ENCODE assay signal across 8 mouse cellular contexts in the genomic region with DNA sequence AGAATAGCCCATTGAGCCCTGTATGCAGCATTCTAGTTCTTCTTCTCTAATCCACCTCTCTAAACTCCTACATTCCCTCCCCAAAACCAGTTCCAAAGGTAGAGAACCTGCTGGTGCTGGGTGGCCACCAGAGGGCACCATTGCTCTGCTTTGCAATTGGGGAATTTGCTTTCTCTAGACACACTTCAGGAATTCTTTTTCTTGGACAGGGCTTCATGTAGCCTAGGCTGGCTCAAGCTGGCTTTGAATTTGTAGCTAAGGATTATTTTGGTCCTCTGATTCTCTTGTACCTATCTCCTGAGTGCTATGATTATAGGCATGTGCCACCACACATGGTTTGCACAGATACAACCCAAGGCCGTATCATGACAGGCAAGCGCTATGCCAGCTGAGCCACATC. TPM values are rescaled to one million over a fixed set of nuclear protein-coding genes. Genes with fewer than 3 reads are reported as not detected.
DNase-seq lines count a peak whose midpoint lies in the region; ATAC-seq and TF ChIP-seq lines count a peak whose summit lies in the region.

No protein-coding gene starts in this region.

- no peak overlapping the region for H3K27ac ChIP-seq in forebrain, embryonic 11.5 days (ENCODE audit: low read depth, low read length)

- no peaks in the 10 kb centered on the region for H3K9me3 ChIP-seq in G1E (replicated peaks)
- H3K9me3 ChIP-seq in forebrain, embryonic 11.5 days (ENCODE audit: control insufficient read depth, low read length), result no peaks in the 10 kb centered on the region

- peak overlapping the region; percentile 60; the same call in 1 of the 2 replicates for H3K4me3 ChIP-seq in G1E (ENCODE audit: low read depth, low read length)
- no peak overlapping the region for H3K4me3 ChIP-seq in forebrain, embryonic 11.5 days (ENCODE audit: low read depth, low read length)

- 94% methylated on average over 2 of the region's 2 CpGs for WGBS in forebrain, embryonic 11.5 days

- no peak for DNase-seq in G1E (ENCODE audit: low spot score)
- DNase-seq in c-Kit-negative CD71-positive TER-119-positive erythroid progenitor cells, embryonic 14.5 days (ENCODE audit: low read depth, low spot score), result peak; percentile 44
- peak; percentile 92 for DNase-seq in forebrain, embryonic 11.5 days (ENCODE audit: low spot score)
- peak; percentile 52 for DNase-seq in layer of hippocampus, adult 9-10 months (ENCODE audit: low spot score)
- peak; percentile 93 for DNase-seq in lung, postnatal 14 days
- peak; percentile 95 for DNase-seq in retina, embryonic 14.5 days (ENCODE audit: low spot score)
- DNase-seq in urinary bladder, postnatal 10 days (ENCODE audit: low spot score), result peak; percentile 53

- no peak for ATAC-seq in G1E (ENCODE audit: extremely low read depth, insufficient number of reproducible peaks, low FRiP score, poor library complexity, severe bottlenecking)
- ATAC-seq in forebrain, embryonic 11.5 days (replicated peaks; ENCODE audit: low FRiP score), result no peak; the same call in 1 of the 2 replicates
- ATAC-seq in hematopoietic stem cell, adult 5-6 weeks (replicated peaks in 1 of 2; ENCODE audit: insufficient read depth in 1 of 2, low FRiP score in 2 of 2, low TSS enrichment in 1 of 2, low read depth in 1 of 2, poor library complexity in 2 of 2, severe bottlenecking in 2 of 2), result peak; percentile 57 to 62; a peak in 2 of 4 replicates

- TF ChIP-seq CTCF in G1E (IDR thresholded peaks at IDR 0.05; ENCODE audit: low read depth, low read length), result peak; percentile 83

- H3K9ac ChIP-seq in forebrain, embryonic 11.5 days (ENCODE audit: low read length), result peak overlapping the region; percentile 23; the same call in 1 of the 2 replicates

- H3K36me3 ChIP-seq in G1E (replicated peaks), result peaks cover 92% of the 10 kb centered on the region
- peaks cover 17% of the 10 kb centered on the region; the same call in 1 of the 2 replicates for H3K36me3 ChIP-seq in forebrain, embryonic 11.5 days (ENCODE audit: control insufficient read depth, insufficient read depth, low read length)

- H3K27me3 ChIP-seq in G1E (ENCODE audit: insufficient read depth, low read length), result no peaks in the 10 kb centered on the region
- H3K27me3 ChIP-seq in forebrain, embryonic 11.5 days (ENCODE audit: control insufficient read depth, insufficient read depth, low read length), result no peaks in the 10 kb centered on the region

- no peak overlapping the region for H3K4me2 ChIP-seq in forebrain, embryonic 11.5 days (ENCODE audit: low read depth, low read length, severe bottlenecking)

- peaks cover 59% of the 10 kb centered on the region for H3K4me1 ChIP-seq in G1E (ENCODE audit: insufficient read depth, low read depth, low read length)
- H3K4me1 ChIP-seq in forebrain, embryonic 11.5 days (replicated peaks; ENCODE audit: control insufficient read depth, insufficient read depth, low read length), result peaks cover 10% of the 10 kb centered on the region; the same call in 1 of the 2 replicates

RNA-seq across cellular contexts. Expression of gene Rrnad1, which starts 5.3 kb away (rescaled TPM):
- total RNA-seq in G1E (2014; fragmentation: Nextera tagmentation) (14.9 and 20.4 TPM in 2 replicates), G1E (2017) (19.2 and 24.8 TPM in 2 replicates)
- 28.7 and 38.2 TPM in 2 replicates for polyA plus RNA-seq in G1E (2012)
- polyA plus RNA-seq in forebrain, embryonic 11.5 days (2014; fragmentation: Nextera tagmentation; extraction: Ambion mirVana), result 22.2 and 23.2 TPM in 2 replicates
- 15.7 and 15.9 TPM in 2 replicates for total RNA-seq in hematopoietic stem cell, adult 5-6 weeks (2017)

RNA-seq across cellular contexts. Expression of gene Isg20l2, which starts 5.7 kb away (rescaled TPM):
- 67.3 and 70.8 TPM in 2 replicates for total RNA-seq in G1E (2014; fragmentation: Nextera tagmentation)
- 54.1 and 54.9 TPM in 2 replicates for total RNA-seq in G1E (2017)
- polyA plus RNA-seq in G1E (2012), result 15.8 and 18.3 TPM in 2 replicates
- 73.9 and 78.7 TPM in 2 replicates for polyA plus RNA-seq in forebrain, embryonic 11.5 days (2014; fragmentation: Nextera tagmentation; extraction: Ambion mirVana)
- 52.1 and 61.4 TPM in 2 replicates for total RNA-seq in hematopoietic stem cell, adult 5-6 weeks (2017)

RNA-seq across cellular contexts. Expression of gene Crabp2, which starts 12.7 kb away (rescaled TPM):
- total RNA-seq in G1E (2014; fragmentation: Nextera tagmentation) (not detected in 2 replicates), G1E (2017) (0.38 TPM in 1 of 2 replicates, not detected in the other)
- not detected in 2 replicates for polyA plus RNA-seq in G1E (2012)
- polyA plus RNA-seq in forebrain, embryonic 11.5 days (2014; fragmentation: Nextera tagmentation; extraction: Ambion mirVana), result 409 and 417 TPM in 2 replicates
- total RNA-seq in hematopoietic stem cell, adult 5-6 weeks (2017), result not detected in 2 replicates

RNA-seq across cellular contexts. Expression of gene Mrpl24, which starts 16.5 kb away (rescaled TPM):
- 289 and 317 TPM in 2 replicates for total RNA-seq in G1E (2014; fragmentation: Nextera tagmentation)
- total RNA-seq in G1E (2017), result 183 and 204 TPM in 2 replicates
- polyA plus RNA-seq in G1E (2012), result 21.2 and 24.9 TPM in 2 replicates
- polyA plus RNA-seq in forebrain, embryonic 11.5 days (2014; fragmentation: Nextera tagmentation; extraction: Ambion mirVana), result 69.4 and 74.5 TPM in 2 replicates
- total RNA-seq in hematopoietic stem cell, adult 5-6 weeks (2017), result 85.4 and 172 TPM in 2 replicates

RNA-seq across cellular contexts. Expression of gene Hdgf, which starts 29.7 kb away (rescaled TPM):
- total RNA-seq in G1E (2014; fragmentation: Nextera tagmentation) (722 and 799 TPM in 2 replicates), G1E (2017) (506 and 578 TPM in 2 replicates)
- polyA plus RNA-seq in G1E (2012), result 1,810 and 2,017 TPM in 2 replicates
- 325 and 329 TPM in 2 replicates for polyA plus RNA-seq in forebrain, embryonic 11.5 days (2014; fragmentation: Nextera tagmentation; extraction: Ambion mirVana)
- 274 and 430 TPM in 2 replicates for total RNA-seq in hematopoietic stem cell, adult 5-6 weeks (2017)

Comparison
In these comparisons a context has a peak if more than half of its experiments do, and no peak if none do; other contexts are left out.
1. ATAC-seq: peak in hematopoietic stem cell, adult 5-6 weeks (2 of 2); none in G1E (single experiment) and forebrain, embryonic 11.5 days (single experiment).